Mouse (Mus musculus) heart, postnatal 0 days (tissue): ENCODE measurements around the gene Mthfd2l.

Experiments
- CTCF ChIP-seq: IDR thresholded peaks from 2 replicates; pipeline ENCODE4 v1.5.1; 2016; ENCODE audit warnings: antibody characterized with exemption, control low read depth, low read depth
- EP300 ChIP-seq: IDR thresholded peaks from 2 replicates; pipeline ENCODE4 v1.6.1; 2016; ENCODE audit warnings: antibody characterized with exemption, low read depth

- TF ChIP-seq CTCF (peak; percentile 67), EP300 (no peak)
Observed at GRCm38 (mm10) chr5:90977244-90977643, 46.3 kb downstream of the Mthfd2l start.
